ENCODE assay signal across 8 mouse cellular contexts in genomic region chr11:86894171-86894577, GRCm38 (mm10).
DNase-seq lines count a peak whose midpoint lies in the region; ATAC-seq lines count a peak whose summit lies in the region.

No protein-coding gene starts in this region.

- no peaks in the 10 kb centered on the region for H3K9me3 ChIP-seq in hindbrain, embryonic 16.5 days (ENCODE audit: control insufficient read depth, low read length)

- H3K4me3 ChIP-seq in hindbrain, embryonic 16.5 days (ENCODE audit: low read length), result peak overlapping the region; percentile 46

- 6% methylated on average over 19 of the region's 19 CpGs for WGBS in hindbrain, embryonic 16.5 days

- no peak overlapping the region for H3K27ac ChIP-seq in hindbrain, embryonic 16.5 days (ENCODE audit: low read depth, low read length)

- peak; percentile 34 for DNase-seq in T-cell, adult 2 months (ENCODE audit: low spot score)
- DNase-seq in cerebellum, postnatal 25 days, result peak; percentile 94
- DNase-seq in gastrocnemius, adult 18-20 months (ENCODE audit: low spot score), result peak; percentile 85
- DNase-seq in left cerebral cortex, adult 18-20 months (ENCODE audit: low spot score in 2 of 2), result peak; percentile 87
- peak; percentile 80 to 87 for DNase-seq in lung, postnatal 4 days
- peak; percentile 91 to 92 for DNase-seq in right cerebral cortex, adult 2 months (ENCODE audit: low spot score in 2 of 2)
- peak; percentile 86 for DNase-seq in urinary bladder, postnatal 14 days (ENCODE audit: low spot score)

- H3K4me1 ChIP-seq in hindbrain, embryonic 16.5 days (ENCODE audit: control insufficient read depth, insufficient read depth, low read depth, low read length), result peaks cover 4% of the 10 kb centered on the region

- peak; percentile 89 for ATAC-seq in hindbrain, embryonic 16.5 days

- H3K9ac ChIP-seq in hindbrain, embryonic 16.5 days (ENCODE audit: low read depth, low read length), result peak overlapping the region; percentile 72

- H3K36me3 ChIP-seq in hindbrain, embryonic 16.5 days (ENCODE audit: control insufficient read depth, insufficient read depth, low read length), result no peaks in the 10 kb centered on the region

- peak overlapping the region; percentile 84 for H3K4me2 ChIP-seq in hindbrain, embryonic 16.5 days (ENCODE audit: low read length)

- H3K27me3 ChIP-seq in hindbrain, embryonic 16.5 days (replicated peaks; ENCODE audit: control insufficient read depth, insufficient read depth, low read length), result no peaks in the 10 kb centered on the region; the same call in 1 of the 2 replicates

Comparison
In these comparisons a context has a peak if more than half of its experiments do, and no peak if none do; other contexts are left out.
1. DNase-seq: peak in every context shown above with its lines; median percentile 94 in cerebellum, postnatal 25 days; 92 in right cerebral cortex, adult 2 months; 87 in left cerebral cortex, adult 18-20 months; 86 in urinary bladder, postnatal 14 days; 85 in gastrocnemius, adult 18-20 months; 84 in lung, postnatal 4 days; 34 in T-cell, adult 2 months.